Mouse (Mus musculus): ENCODE measurements around the gene Cdh12. TPM values are rescaled to one million over a fixed set of nuclear protein-coding genes. Genes with fewer than 3 reads are reported as not detected.
"Not testable (repeated sequence)": the region's sequence is repeated elsewhere in the genome, so short reads cannot be mapped to it uniquely, and the experiment has no call there.

The Cdh12 gene
- total RNA-seq, 2 experiments from 2014 or later: 30.1 to 35.4 TPM

GRCm38 (mm10) chr15:21344323-21344722, 895.3 kb downstream of the Cdh12 start:
- DNase-seq: no peak
- intact Hi-C loops (cut with DNase I): no loop called here

- peak; percentile 6 for DNase-seq
- intact Hi-C loops (cut with DNase I): no loop called here
These were observed 895.7 kb downstream of the Cdh12 start for GRCm38 (mm10) chr15:21344749-21345148.

- no peak for DNase-seq
- intact Hi-C loops (cut with DNase I): no loop called here
These were observed 906.5 kb downstream of the Cdh12 start for GRCm38 (mm10) chr15:21355356-21356101.

- intact Hi-C loops (cut with DNase I): no loop called here
- DNase-seq: no peak
These were observed 917.3 kb downstream of the Cdh12 start for GRCm38 (mm10) chr15:21366366-21366765.

GRCm38 (mm10) chr15:21375460-21375859, 926.4 kb downstream of the Cdh12 start:
- no peak for DNase-seq
- intact Hi-C loops (cut with DNase I): no loop called here

GRCm38 (mm10) chr15:21375871-21376270, 926.8 kb downstream of the Cdh12 start:
- intact Hi-C loops (cut with DNase I): no loop called here
- DNase-seq: no peak

GRCm38 (mm10) chr15:21391442-21391841, 942.4 kb downstream of the Cdh12 start:
- intact Hi-C loops (cut with DNase I): not testable (repeated sequence)
- peak; percentile 40 for DNase-seq

- intact Hi-C loops (cut with DNase I): no loop called here
- DNase-seq: no peak
These were observed 944.0 kb downstream of the Cdh12 start for GRCm38 (mm10) chr15:21393080-21393479.

GRCm38 (mm10) chr15:21405196-21405595, 956.1 kb downstream of the Cdh12 start:
- intact Hi-C loops (cut with DNase I): loop anchor here (10.0 kb wide), 2 partner anchors 290 to 1930 kb away; no protein-coding TSS in a partner anchor
- no peak for DNase-seq

GRCm38 (mm10) chr15:21407324-21408044, 958.4 kb downstream of the Cdh12 start:
- intact Hi-C loops (cut with DNase I): loop anchor here (10.0 kb wide), 2 partner anchors 293 to 1933 kb away; no protein-coding TSS in a partner anchor
- DNase-seq: no peak

GRCm38 (mm10) chr15:21437347-21437746, 988.3 kb downstream of the Cdh12 start:
- no peak for DNase-seq
- intact Hi-C loops (cut with DNase I): no loop called here

GRCm38 (mm10) chr15:21437924-21438323, 988.9 kb downstream of the Cdh12 start:
- intact Hi-C loops (cut with DNase I): no loop called here
- no peak for DNase-seq

GRCm38 (mm10) chr15:21458098-21458497, 1009.0 kb downstream of the Cdh12 start:
- intact Hi-C loops (cut with DNase I): no loop called here

GRCm38 (mm10) chr15:21519355-21519869, 1070.3 kb downstream of the Cdh12 start:
- no peak for DNase-seq
- intact Hi-C loops (cut with DNase I): no loop called here

More at GRCm38 (mm10) chr15:21458098-21458497, 1009.0 kb downstream of the Cdh12 start:
- no peak for DNase-seq

GRCm38 (mm10) chr15:21530804-21531203, 1081.7 kb downstream of the Cdh12 start:
- DNase-seq: no peak
- intact Hi-C loops (cut with DNase I): no loop called here

- intact Hi-C loops (cut with DNase I): no loop called here
- DNase-seq: no peak
These were observed 1087.8 kb downstream of the Cdh12 start for GRCm38 (mm10) chr15:21536909-21537308.

- DNase-seq: no peak
- intact Hi-C loops (cut with DNase I): no loop called here
These were observed 1095.7 kb downstream of the Cdh12 start for GRCm38 (mm10) chr15:21544786-21545185.

- DNase-seq: no peak
- intact Hi-C loops (cut with DNase I): no loop called here
These were observed 1106.9 kb downstream of the Cdh12 start for GRCm38 (mm10) chr15:21555981-21556380.

GRCm38 (mm10) chr15:21566314-21567051, 1117.4 kb downstream of the Cdh12 start:
- intact Hi-C loops (cut with DNase I): no loop called here
- no peak for DNase-seq

GRCm38 (mm10) chr15:21604510-21604909, 1155.4 kb downstream of the Cdh12 start:
- no peak for DNase-seq
- intact Hi-C loops (cut with DNase I): no loop called here
